Mouse (Mus musculus) CH12.LX (cell line): ENCODE data around the gene Gm45233. TPM values are rescaled to one million over a fixed set of nuclear protein-coding genes. Genes with fewer than 3 reads are reported as not detected.

ENCODE experiments used
- DNase-seq: peaks from one replicate; pipeline ENCODE4 v3.0.0-alpha.2; 2013; ENCODE audit errors: extremely low read depth
- H3K27ac ChIP-seq: 2 replicates; pipeline ENCODE4 v1.5.1; 2012; ENCODE audit warnings: low read depth, mild to moderate bottlenecking, control low read depth, moderate library complexity; ENCODE audit not compliant: insufficient read depth
- H3K27me3 ChIP-seq: replicated peaks from 2 replicates; pipeline ENCODE3; 2012; ENCODE audit warnings: inconsistent platforms
- H3K36me3 ChIP-seq, 2 experiments: replicated peaks in 1 of 2; 2 replicates each; pipeline versions ENCODE3 to v1.6.1; 2012; ENCODE audit warnings: inconsistent platforms in 1 of 2, low read length in 1 of 2, mild to moderate bottlenecking in 1 of 2, mixed read lengths in 1 of 2, moderate library complexity in 1 of 2; ENCODE audit not compliant: control insufficient read depth in 1 of 2, insufficient read depth in 1 of 2
- H3K4me1 ChIP-seq, 2 experiments: 2 replicates each; pipeline ENCODE4 v1.6.1; 2012; ENCODE audit warnings: inconsistent platforms in 1 of 2, moderate library complexity in 1 of 2; ENCODE audit not compliant: insufficient read depth in 2 of 2, control insufficient read depth in 1 of 2
- H3K4me2 ChIP-seq: 2 replicates; pipeline ENCODE4 v1.6.1; 2012; ENCODE audit warnings: low read depth, mild to moderate bottlenecking, control low read depth; ENCODE audit not compliant: poor library complexity, insufficient read depth, severe bottlenecking
- H3K4me3 ChIP-seq, 3 experiments: fragments of 150-350 bp in 1 of 3; sonication (generic) in 1 of 3; replicated peaks in 1 of 3; 2 replicates each; pipeline versions ENCODE3 to v1.5.1; 2011 to 2012; ENCODE audit warnings: low read depth in 2 of 3, low read length in 2 of 3, mild to moderate bottlenecking in 2 of 3, moderate library complexity in 2 of 3, control low read depth in 1 of 3, improper control_type of control experiment in 1 of 3, inconsistent platforms in 1 of 3, mixed read lengths in 1 of 3; ENCODE audit not compliant: poor library complexity in 1 of 3
- H3K79me2 ChIP-seq: replicated peaks from 2 replicates; pipeline ENCODE4 v1.6.1; 2012; ENCODE audit warnings: mild to moderate bottlenecking, moderate library complexity; ENCODE audit not compliant: control insufficient read depth, poor library complexity, insufficient read depth, severe bottlenecking; ENCODE audit errors: extremely low read depth
- H3K9ac ChIP-seq: 2 replicates; pipeline ENCODE4 v1.6.1; 2012; ENCODE audit warnings: low read depth, mild to moderate bottlenecking, control low read depth, moderate library complexity; ENCODE audit not compliant: insufficient read depth
- H3K9me3 ChIP-seq: replicated peaks from 2 replicates; pipeline ENCODE3; 2012; ENCODE audit warnings: low read length, inconsistent platforms, mixed read lengths
- BHLHE40 ChIP-seq: IDR thresholded peaks from 2 replicates; pipeline ENCODE4 v1.6.1; 2011; ENCODE audit warnings: mild to moderate bottlenecking, low read depth, low read length, improper control_type of control experiment
- CHD1 ChIP-seq: IDR thresholded peaks from 2 replicates; pipeline ENCODE4 v1.6.1; 2012; ENCODE audit warnings: low read depth, low read length, improper control_type of control experiment, inconsistent platforms
- CHD2 ChIP-seq: IDR thresholded peaks from 2 replicates; pipeline ENCODE4 v1.6.1; 2011; ENCODE audit warnings: low read length, improper control_type of control experiment
- CTCF ChIP-seq, 2 experiments: IDR thresholded peaks in 1 of 2; conservative IDR thresholded peaks in 1 of 2; 2 replicates each; pipeline ENCODE4 v1.5.1; 2011 to 2012; ENCODE audit warnings: low read depth in 2 of 2, low read length in 2 of 2, improper control_type of control experiment in 1 of 2, inconsistent platforms in 1 of 2, mild to moderate bottlenecking in 1 of 2, moderate library complexity in 1 of 2
- E2F4 ChIP-seq: IDR thresholded peaks from 2 replicates; pipeline ENCODE4 v1.6.1; 2011; ENCODE audit warnings: low read depth, low read length, improper control_type of control experiment; ENCODE audit not compliant: insufficient replicate concordance
- EP300 ChIP-seq: IDR thresholded peaks from 2 replicates; pipeline ENCODE4 v1.6.1; 2011; ENCODE audit warnings: low read length, improper control_type of control experiment
- ETS1 ChIP-seq: conservative IDR thresholded peaks from 2 replicates; pipeline ENCODE4 v1.6.1; 2012; ENCODE audit warnings: low read depth, mild to moderate bottlenecking, inconsistent platforms, low read length, improper control_type of control experiment, moderate library complexity
- HCFC1 ChIP-seq: IDR thresholded peaks from 2 replicates; pipeline ENCODE4 v1.6.1; 2012; ENCODE audit warnings: low read depth, mild to moderate bottlenecking, inconsistent platforms, low read length, improper control_type of control experiment
- JUN ChIP-seq: IDR thresholded peaks from 2 replicates; pipeline ENCODE4 v1.6.1; 2011; ENCODE audit warnings: low read depth, mild to moderate bottlenecking, low read length, improper control_type of control experiment, moderate library complexity; ENCODE audit not compliant: insufficient read depth
- JUND ChIP-seq: conservative IDR thresholded peaks from 2 replicates; pipeline ENCODE4 v1.6.1; 2011; ENCODE audit warnings: low read depth, low read length, improper control_type of control experiment
- KAT2A ChIP-seq: IDR thresholded peaks from 2 replicates; pipeline ENCODE4 v1.6.1; 2012; ENCODE audit warnings: low read length, improper control_type of control experiment, inconsistent platforms; ENCODE audit not compliant: insufficient replicate concordance
- MAX ChIP-seq: IDR thresholded peaks from 2 replicates; pipeline ENCODE4 v1.6.1; 2011; ENCODE audit warnings: low read length, improper control_type of control experiment
- MAZ ChIP-seq: IDR thresholded peaks from 2 replicates; pipeline ENCODE4 v1.6.1; 2012; ENCODE audit warnings: low read depth, mild to moderate bottlenecking, inconsistent platforms, low read length, improper control_type of control experiment, moderate library complexity
- NELFE ChIP-seq: IDR thresholded peaks from 2 replicates; pipeline ENCODE4 v1.6.1; 2011; ENCODE audit warnings: low read depth, low read length, improper control_type of control experiment
- POLR2AphosphoS2 ChIP-seq: IDR thresholded peaks from 2 replicates; pipeline ENCODE4 v1.6.1; 2011; ENCODE audit warnings: low read depth, low read length, improper control_type of control experiment
- RAD21 ChIP-seq: IDR thresholded peaks from 2 replicates; pipeline ENCODE4 v1.6.1; 2011; ENCODE audit warnings: low read depth, mild to moderate bottlenecking, low read length, improper control_type of control experiment, moderate library complexity
- SIN3A ChIP-seq: IDR thresholded peaks from 2 replicates; pipeline ENCODE4 v1.6.1; 2012; ENCODE audit warnings: low read length, improper control_type of control experiment, inconsistent platforms
- SMC3 ChIP-seq: IDR thresholded peaks from 2 replicates; pipeline ENCODE4 v1.6.1; 2011; ENCODE audit warnings: low read depth, low read length, improper control_type of control experiment
- TBP ChIP-seq: conservative IDR thresholded peaks from 2 replicates; pipeline ENCODE4 v1.6.1; 2011; ENCODE audit warnings: low read depth, low read length, improper control_type of control experiment
- USF1 ChIP-seq: IDR thresholded peaks from 2 replicates; pipeline ENCODE4 v1.6.1; 2014; ENCODE audit warnings: low read depth, mild to moderate bottlenecking, inconsistent platforms, low read length, improper control_type of control experiment
- ZC3H11A ChIP-seq: IDR thresholded peaks from 2 replicates; pipeline ENCODE4 v1.6.1; 2012; ENCODE audit warnings: low read depth, mild to moderate bottlenecking, inconsistent platforms, low read length, improper control_type of control experiment
- ZKSCAN1 ChIP-seq: IDR thresholded peaks from 2 replicates; pipeline ENCODE4 v1.6.1; 2012; ENCODE audit warnings: low read depth, inconsistent platforms, low read length, improper control_type of control experiment, borderline replicate concordance
- ZMIZ1 ChIP-seq: IDR thresholded peaks from 2 replicates; pipeline ENCODE4 v1.6.1; 2012; ENCODE audit warnings: low read depth, mild to moderate bottlenecking, inconsistent platforms, low read length, improper control_type of control experiment
- ZNF384 ChIP-seq: IDR thresholded peaks from 2 replicates; pipeline ENCODE4 v1.6.1; 2012; ENCODE audit warnings: low read depth, low read length, improper control_type of control experiment, inconsistent platforms
- dilution Hi-C: fragments of 300-500 bp; cut with MboI; formaldehyde crosslinking; loops from 2 replicates; pipeline ENCODE4 v1.14.3; 2020; ENCODE audit warnings: low sequenced_read_pairs; ENCODE audit not compliant: extremely low pct_unique_long_range_greater_than_20kb, extremely low pct_ligation_motif_present
- in situ Hi-C: fragments of 300-500 bp; cut with MboI; formaldehyde crosslinking; loops from 3 replicates; pipeline ENCODE4 v1.14.3; 2019; ENCODE audit warnings: low sequenced_read_pairs, low pct_ligation_motif_present, low pct_unique_long_range_greater_than_20kb, mixed read lengths
- polyA plus RNA-seq: library from polyadenylated mRNA; unstranded; fragments of >175 nt; gene quantifications from 2 replicates; pipeline ENCODE4 v1.2.1, GENCODE M21; 2012; ENCODE audit warnings: low read depth; ENCODE audit not compliant: insufficient read length
- total RNA-seq, 2 experiments: library from RNA; depleted of rRNA; stranded (reverse); fragments of 300-350 nt in 1 of 2; fragments of >200 nt in 1 of 2; gene quantifications; 2 replicates each; pipeline ENCODE4 v1.2.3; 2012 to 2014

The Gm45233 gene
- total and polyA plus RNA-seq, 3 experiments: 0.66 TPM; not detected in 2

- H3K9me3 ChIP-seq: no peaks in the 10 kb centered on the region
- DNase-seq: no peak
- peaks cover 13 to 22% of the 10 kb centered on the region in 2 experiments for H3K4me1 ChIP-seq
- peaks cover 54% of the 10 kb centered on the region for H3K27me3 ChIP-seq
- H3K79me2 ChIP-seq: no peaks in the 10 kb centered on the region
- dilution Hi-C loops (no loop called here), in situ Hi-C loops (loop anchor here (25.0 kb wide), 1 partner anchor 305 kb away; the partner anchor contains the start of genes Klk10, Klk8 and Klk9)
- no peaks in the 10 kb centered on the region for H3K36me3 ChIP-seq
- no peak overlapping the region for H3K27ac ChIP-seq
- no peak overlapping the region for H3K4me3 ChIP-seq
- TF ChIP-seq ETS1: no peak
- no peak for TF ChIP-seq BHLHE40
- TF ChIP-seq ZNF384: no peak
- TF ChIP-seq RAD21: no peak
- TF ChIP-seq SIN3A: no peak
- no peak for TF ChIP-seq CHD1
- TF ChIP-seq CHD2: no peak
- no peak for TF ChIP-seq ZKSCAN1
- no peak for TF ChIP-seq CTCF (conservative IDR thresholded peaks at IDR 0.05 in 1 of 2, IDR thresholded peaks at IDR 0.05 in 1 of 2; ENCODE audit: low read depth in 2 of 2, low read length in 2 of 2)
- no peak for TF ChIP-seq POLR2AphosphoS2
- no peak for TF ChIP-seq E2F4
- TF ChIP-seq NELFE: no peak
- TF ChIP-seq EP300: no peak
- no peak for TF ChIP-seq HCFC1
- H3K9ac ChIP-seq: no peak overlapping the region
- no peak overlapping the region for H3K4me2 ChIP-seq
These were observed 38.3 kb downstream of the Gm45233 start for GRCm38 (mm10) chr7:43482090-43482716.

GRCm38 (mm10) chr7:43483236-43483635 lies 39.3 kb downstream of the Gm45233 start:
- DNase-seq: no peak
- dilution Hi-C loops: no loop called here
- H3K9me3 ChIP-seq: no peaks in the 10 kb centered on the region
- peaks cover 13 to 23% of the 10 kb centered on the region in 2 experiments for H3K4me1 ChIP-seq
- no peak overlapping the region for H3K9ac ChIP-seq
- TF ChIP-seq JUND (no peak), CTCF (conservative IDR thresholded peaks at IDR 0.05 in 1 of 2, IDR thresholded peaks at IDR 0.05 in 1 of 2; ENCODE audit: low read depth in 2 of 2, low read length in 2 of 2) (no peak), USF1 (no peak), MAX (no peak), TBP (no peak), ZC3H11A (no peak), ZMIZ1 (no peak), KAT2A (no peak), BHLHE40 (no peak), JUN (no peak), MAZ (no peak), ETS1 (no peak), SMC3 (no peak), SIN3A (no peak), NELFE (no peak)
- no peak overlapping the region for H3K27ac ChIP-seq
- H3K27me3 ChIP-seq: peaks cover 52% of the 10 kb centered on the region
- no peak overlapping the region for H3K4me2 ChIP-seq
- no peaks in the 10 kb centered on the region for H3K79me2 ChIP-seq
- in situ Hi-C loops: loop anchor here (25.0 kb wide), 1 partner anchor 304 kb away; the partner anchor contains the start of genes Klk10, Klk8 and Klk9
- H3K36me3 ChIP-seq: no peaks in the 10 kb centered on the region
- no peak overlapping the region for H3K4me3 ChIP-seq
